Mouse (Mus musculus): ENCODE results near the gene Pbxip1. TPM values are rescaled to one million over a fixed set of nuclear protein-coding genes. Genes with fewer than 3 reads are reported as not detected.

Gene Pbxip1
- total RNA-seq (2021), result 10 to 100 TPM; 17.1 to 17.5 TPM

GRCm38 (mm10) chr3:89436176-89437113 is at the start of gene Pbxip1:
Gene Pbxip1 (plus strand): TSS chr3:89436706.
- DNase-seq, result peak; percentile 34
- intact Hi-C loops (cut with DNase I), result no loop called here

- intact Hi-C loops (cut with DNase I), result no loop called here
- no peak for DNase-seq
Measured at GRCm38 (mm10) chr3:89387632-89388031, 48.9 kb upstream of the Pbxip1 start.

- intact Hi-C loops (cut with DNase I), result no loop called here
- peak; percentile 66 for DNase-seq
Measured at GRCm38 (mm10) chr3:89388134-89388881, 48.2 kb upstream of the Pbxip1 start.

- DNase-seq, result no peak
- intact Hi-C loops (cut with DNase I), result no loop called here
Measured at GRCm38 (mm10) chr3:89388901-89389740, 47.4 kb upstream of the Pbxip1 start.

GRCm38 (mm10) chr3:89390111-89390515 is 46.4 kb upstream of the Pbxip1 start:
- DNase-seq, result peak; percentile 29
- intact Hi-C loops (cut with DNase I), result no loop called here

- intact Hi-C loops (cut with DNase I), result no loop called here
- no peak for DNase-seq
Measured at GRCm38 (mm10) chr3:89390699-89391662, 45.5 kb upstream of the Pbxip1 start.

- intact Hi-C loops (cut with DNase I), result no loop called here
- peak; percentile 35 for DNase-seq
Measured at GRCm38 (mm10) chr3:89391663-89392511, 44.6 kb upstream of the Pbxip1 start.

GRCm38 (mm10) chr3:89392871-89393311 is 43.6 kb upstream of the Pbxip1 start:
- intact Hi-C loops (cut with DNase I), result no loop called here
- peak; percentile 21 for DNase-seq

- intact Hi-C loops (cut with DNase I), result no loop called here
- peak; percentile 99 for DNase-seq
Measured at GRCm38 (mm10) chr3:89393605-89394004, 42.9 kb upstream of the Pbxip1 start.

GRCm38 (mm10) chr3:89394006-89394893 is 42.3 kb upstream of the Pbxip1 start, which contains the start of gene Zbtb7b:
Gene Zbtb7b (minus strand): TSS chr3:89394776.
- intact Hi-C loops (cut with DNase I), result no loop called here

GRCm38 (mm10) chr3:89394894-89395256 is 41.6 kb upstream of the Pbxip1 start:
- intact Hi-C loops (cut with DNase I), result no loop called here
- DNase-seq, result peak; percentile 90

More at GRCm38 (mm10) chr3:89394006-89394893, 42.3 kb upstream of the Pbxip1 start, which contains the start of gene Zbtb7b:
- DNase-seq, result peak; percentile 76

GRCm38 (mm10) chr3:89395419-89395805 is 41.1 kb upstream of the Pbxip1 start:
- no peak for DNase-seq
- intact Hi-C loops (cut with DNase I), result no loop called here

GRCm38 (mm10) chr3:89395806-89396653 is 40.5 kb upstream of the Pbxip1 start:
- DNase-seq, result peak; percentile 63
- intact Hi-C loops (cut with DNase I), result no loop called here

GRCm38 (mm10) chr3:89396654-89397005 is 39.9 kb upstream of the Pbxip1 start:
- DNase-seq, result no peak
- intact Hi-C loops (cut with DNase I), result no loop called here

GRCm38 (mm10) chr3:89401329-89401728 is 35.2 kb upstream of the Pbxip1 start:
- intact Hi-C loops (cut with DNase I), result no loop called here
- DNase-seq, result no peak

- DNase-seq, result no peak
- intact Hi-C loops (cut with DNase I), result no loop called here
Measured at GRCm38 (mm10) chr3:89402693-89403092, 33.8 kb upstream of the Pbxip1 start, which contains the start of gene Lenep. Gene Lenep (minus strand): TSS chr3:89402793.

GRCm38 (mm10) chr3:89406887-89407286 is 29.6 kb upstream of the Pbxip1 start:
- intact Hi-C loops (cut with DNase I), result no loop called here
- no peak for DNase-seq
